Mouse (Mus musculus): ENCODE results near the gene Fam227b.

Gene Fam227b

GRCm38 (mm10) chr2:126006742-126007141 is 145.1 kb downstream of the Fam227b start:
- in situ Hi-C loops (cut with MseI, MboI), result no loop called here

- in situ Hi-C loops (cut with MseI, MboI), result no loop called here
Observed at GRCm38 (mm10) chr2:126006088-126006487, 145.7 kb downstream of the Fam227b start.

- in situ Hi-C loops (cut with MseI, MboI), result no loop called here
Observed at GRCm38 (mm10) chr2:126002291-126002690, 149.5 kb downstream of the Fam227b start.

GRCm38 (mm10) chr2:125975808-125976345 is 175.9 kb downstream of the Fam227b start:
- in situ Hi-C loops (cut with MseI, MboI), result no loop called here

GRCm38 (mm10) chr2:125975206-125975605 is 176.6 kb downstream of the Fam227b start:
- in situ Hi-C loops (cut with MseI, MboI), result no loop called here

GRCm38 (mm10) chr2:125973207-125973606 is 178.6 kb downstream of the Fam227b start:
- in situ Hi-C loops (cut with MseI, MboI), result no loop called here

- in situ Hi-C loops (cut with MseI, MboI), result no loop called here
Observed at GRCm38 (mm10) chr2:125968811-125969210, 183.0 kb downstream of the Fam227b start.

- in situ Hi-C loops (cut with MseI, MboI), result no loop called here
Observed at GRCm38 (mm10) chr2:125948195-125948594, 203.6 kb downstream of the Fam227b start.

GRCm38 (mm10) chr2:125943301-125943700 is 208.5 kb downstream of the Fam227b start:
- in situ Hi-C loops (cut with MseI, MboI), result no loop called here

GRCm38 (mm10) chr2:125941111-125941785 is 210.6 kb downstream of the Fam227b start:
- in situ Hi-C loops (cut with MseI, MboI), result no loop called here

- in situ Hi-C loops (cut with MseI, MboI), result loop anchor here in 1 of 2 experiments (10.0 kb wide), 1 partner anchor 96 kb away; the partner anchor contains the start of gene Fgf7
Observed at GRCm38 (mm10) chr2:125938993-125939642, 212.7 kb downstream of the Fam227b start.

- in situ Hi-C loops (cut with MseI, MboI), result loop anchor here in 1 of 2 experiments (10.0 kb wide), 1 partner anchor 98 kb away; the partner anchor contains the start of gene Fgf7
Observed at GRCm38 (mm10) chr2:125936396-125936795, 215.4 kb downstream of the Fam227b start.

GRCm38 (mm10) chr2:125933977-125934376 is 217.8 kb downstream of the Fam227b start:
- in situ Hi-C loops (cut with MseI, MboI), result loop anchor here in 1 of 2 experiments (10.0 kb wide), 1 partner anchor 101 kb away; the partner anchor contains the start of gene Fgf7

Measured in mouse trophoblast stem cell (cell line).